Mouse (Mus musculus): Measurements from ENCODE around the gene Cltrn. TPM values are rescaled to one million over a fixed set of nuclear protein-coding genes. Genes with fewer than 3 reads are reported as not detected.

Gene Cltrn
- polyA plus RNA-seq, 1 experiment from 2014 or later = not detected

GRCm38 (mm10) chrX:164068968-164069367, 19.7 kb upstream of the Cltrn start:
- no peak overlapping the region for H3K27ac ChIP-seq (replicated peaks in 1 of 2; ENCODE audit: control insufficient read depth in 1 of 2, insufficient read depth in 1 of 2, low read depth in 2 of 2, low read length in 2 of 2)
- peaks cover 25% of the 10 kb centered on the region for H3K36me3 ChIP-seq (ENCODE audit: control insufficient read depth, insufficient read depth, low read length)
- H3K9ac ChIP-seq (ENCODE audit: low read length) = no peak overlapping the region
- H3K27me3 ChIP-seq (ENCODE audit: control insufficient read depth, insufficient read depth, low read length) = no peaks in the 10 kb centered on the region
- ATAC-seq (ENCODE audit: insufficient number of reproducible peaks, insufficient read depth, low FRiP score, low read depth) = no peak
- 75% methylated on average over 4 of the region's 4 CpGs for WGBS
- H3K4me1 ChIP-seq (ENCODE audit: control insufficient read depth in 2 of 2, insufficient read depth in 2 of 2, low read length in 2 of 2) = no peaks in the 10 kb centered on the region
- no peak overlapping the region for H3K4me3 ChIP-seq (ENCODE audit: control insufficient read depth in 1 of 2, insufficient read depth in 1 of 2, low read depth in 1 of 2, low read length in 2 of 2)
- no peaks in the 10 kb centered on the region for H3K9me3 ChIP-seq (ENCODE audit: control insufficient read depth, low read length)
- H3K4me2 ChIP-seq (ENCODE audit: low read length) = no peak overlapping the region

GRCm38 (mm10) chrX:164076040-164076775, 12.4 kb upstream of the Cltrn start, which contains the start of gene Siah1b:
TSS of gene Siah1b (minus strand) at chrX:164076493.
- WGBS = 27% methylated on average over 54 of the region's 54 CpGs
- Histone ChIP-seq H3K4me3 (ENCODE audit: control insufficient read depth in 1 of 2, insufficient read depth in 1 of 2, low read depth in 1 of 2, low read length in 2 of 2) (peak within 1 kb of the TSS; percentile 54 to 85), H3K36me3 (ENCODE audit: control insufficient read depth, insufficient read depth, low read length) (peaks cover 27% of the 10 kb centered on the region), H3K4me1 (ENCODE audit: control insufficient read depth in 2 of 2, insufficient read depth in 2 of 2, low read length in 2 of 2) (peaks cover 0 to 3% of the 10 kb centered on the region in 2 experiments; a peak in 1 of 4 replicates), H3K9me3 (ENCODE audit: control insufficient read depth, low read length) (no peaks in the 10 kb centered on the region), H3K9ac (ENCODE audit: low read length) (peak within 1 kb of the TSS; percentile 73), H3K27ac (replicated peaks in 1 of 2; ENCODE audit: control insufficient read depth in 1 of 2, insufficient read depth in 1 of 2, low read depth in 2 of 2, low read length in 2 of 2) (peak within 1 kb of the TSS; percentile 81 to 90), H3K27me3 (ENCODE audit: control insufficient read depth, insufficient read depth, low read length) (peaks cover 4% of the 10 kb centered on the region; the same call in 1 of the 2 replicates), H3K4me2 (ENCODE audit: low read length) (peak within 1 kb of the TSS; percentile 70)
- peak; percentile 98 for ATAC-seq (ENCODE audit: insufficient number of reproducible peaks, insufficient read depth, low FRiP score, low read depth)

GRCm38 (mm10) chrX:164082030-164082429, 6.6 kb upstream of the Cltrn start:
- no peak overlapping the region for H3K4me2 ChIP-seq (ENCODE audit: low read length)
- H3K27me3 ChIP-seq (ENCODE audit: control insufficient read depth, insufficient read depth, low read length) = peaks cover 4% of the 10 kb centered on the region; the same call in 1 of the 2 replicates
- ATAC-seq (ENCODE audit: insufficient number of reproducible peaks, insufficient read depth, low FRiP score, low read depth) = no peak
- no peaks in the 10 kb centered on the region for H3K4me1 ChIP-seq (ENCODE audit: control insufficient read depth in 2 of 2, insufficient read depth in 2 of 2, low read length in 2 of 2)
- no peak overlapping the region for H3K9ac ChIP-seq (ENCODE audit: low read length)
- H3K27ac ChIP-seq (replicated peaks in 1 of 2; ENCODE audit: control insufficient read depth in 1 of 2, insufficient read depth in 1 of 2, low read depth in 2 of 2, low read length in 2 of 2) = no peak overlapping the region
- H3K36me3 ChIP-seq (ENCODE audit: control insufficient read depth, insufficient read depth, low read length) = no peaks in the 10 kb centered on the region
- H3K4me3 ChIP-seq (ENCODE audit: control insufficient read depth in 1 of 2, insufficient read depth in 1 of 2, low read depth in 1 of 2, low read length in 2 of 2) = no peak overlapping the region
- no peaks in the 10 kb centered on the region for H3K9me3 ChIP-seq (ENCODE audit: control insufficient read depth, low read length)
- WGBS = 84% methylated on average over 9 of the region's 9 CpGs

GRCm38 (mm10) chrX:164089916-164090315, 1.3 kb downstream of the Cltrn start:
- Histone ChIP-seq H3K4me1 (ENCODE audit: control insufficient read depth in 2 of 2, insufficient read depth in 2 of 2, low read length in 2 of 2) (no peaks in the 10 kb centered on the region; a peak in 1 of 4 replicates), H3K27ac (replicated peaks in 1 of 2; ENCODE audit: control insufficient read depth in 1 of 2, insufficient read depth in 1 of 2, low read depth in 2 of 2, low read length in 2 of 2) (no peak overlapping the region), H3K36me3 (ENCODE audit: control insufficient read depth, insufficient read depth, low read length) (no peaks in the 10 kb centered on the region), H3K9me3 (ENCODE audit: control insufficient read depth, low read length) (no peaks in the 10 kb centered on the region), H3K9ac (ENCODE audit: low read length) (no peak overlapping the region), H3K4me2 (ENCODE audit: low read length) (no peak overlapping the region), H3K4me3 (ENCODE audit: control insufficient read depth in 1 of 2, insufficient read depth in 1 of 2, low read depth in 1 of 2, low read length in 2 of 2) (no peak overlapping the region), H3K27me3 (ENCODE audit: control insufficient read depth, insufficient read depth, low read length) (peaks cover 5% of the 10 kb centered on the region; the same call in 1 of the 2 replicates)
- WGBS = 77% methylated on average over 11 of the region's 11 CpGs
- ATAC-seq (ENCODE audit: insufficient number of reproducible peaks, insufficient read depth, low FRiP score, low read depth) = no peak

GRCm38 (mm10) chrX:164092300-164093169, 3.9 kb downstream of the Cltrn start:
- Histone ChIP-seq H3K4me3 (ENCODE audit: control insufficient read depth in 1 of 2, insufficient read depth in 1 of 2, low read depth in 1 of 2, low read length in 2 of 2) (no peak overlapping the region), H3K27me3 (ENCODE audit: control insufficient read depth, insufficient read depth, low read length) (peaks cover 5% of the 10 kb centered on the region; the same call in 1 of the 2 replicates), H3K9ac (ENCODE audit: low read length) (no peak overlapping the region), H3K36me3 (ENCODE audit: control insufficient read depth, insufficient read depth, low read length) (no peaks in the 10 kb centered on the region), H3K4me1 (ENCODE audit: control insufficient read depth in 2 of 2, insufficient read depth in 2 of 2, low read length in 2 of 2) (no peaks in the 10 kb centered on the region; a peak in 1 of 4 replicates), H3K9me3 (ENCODE audit: control insufficient read depth, low read length) (no peaks in the 10 kb centered on the region), H3K4me2 (ENCODE audit: low read length) (no peak overlapping the region), H3K27ac (replicated peaks in 1 of 2; ENCODE audit: control insufficient read depth in 1 of 2, insufficient read depth in 1 of 2, low read depth in 2 of 2, low read length in 2 of 2) (no peak overlapping the region)
- WGBS = 36% methylated on average over 7 of the region's 7 CpGs
- ATAC-seq (ENCODE audit: insufficient number of reproducible peaks, insufficient read depth, low FRiP score, low read depth) = no peak

- H3K4me2 ChIP-seq (ENCODE audit: low read length) = no peak overlapping the region
- H3K9me3 ChIP-seq (ENCODE audit: control insufficient read depth, low read length) = no peaks in the 10 kb centered on the region
- no peak overlapping the region for H3K9ac ChIP-seq (ENCODE audit: low read length)
- no peak overlapping the region for H3K27ac ChIP-seq (replicated peaks in 1 of 2; ENCODE audit: control insufficient read depth in 1 of 2, insufficient read depth in 1 of 2, low read depth in 2 of 2, low read length in 2 of 2)
- peaks cover 5% of the 10 kb centered on the region; the same call in 1 of the 2 replicates for H3K27me3 ChIP-seq (ENCODE audit: control insufficient read depth, insufficient read depth, low read length)
- H3K4me1 ChIP-seq (ENCODE audit: control insufficient read depth in 2 of 2, insufficient read depth in 2 of 2, low read length in 2 of 2) = no peaks in the 10 kb centered on the region; a peak in 1 of 4 replicates
- 68% methylated on average over 5 of the region's 5 CpGs for WGBS
- no peak for ATAC-seq (ENCODE audit: insufficient number of reproducible peaks, insufficient read depth, low FRiP score, low read depth)
- H3K36me3 ChIP-seq (ENCODE audit: control insufficient read depth, insufficient read depth, low read length) = no peaks in the 10 kb centered on the region
- no peak overlapping the region for H3K4me3 ChIP-seq (ENCODE audit: control insufficient read depth in 1 of 2, insufficient read depth in 1 of 2, low read depth in 1 of 2, low read length in 2 of 2)
These were observed 4.8 kb downstream of the Cltrn start for GRCm38 (mm10) chrX:164093435-164093834.

GRCm38 (mm10) chrX:164095838-164096237, 7.2 kb downstream of the Cltrn start:
- no peak overlapping the region for H3K4me3 ChIP-seq (ENCODE audit: control insufficient read depth in 1 of 2, insufficient read depth in 1 of 2, low read depth in 1 of 2, low read length in 2 of 2)
- H3K9ac ChIP-seq (ENCODE audit: low read length) = no peak overlapping the region
- no peaks in the 10 kb centered on the region for H3K36me3 ChIP-seq (ENCODE audit: control insufficient read depth, insufficient read depth, low read length)
- no peaks in the 10 kb centered on the region for H3K9me3 ChIP-seq (ENCODE audit: control insufficient read depth, low read length)
- no peak overlapping the region for H3K4me2 ChIP-seq (ENCODE audit: low read length)
- ATAC-seq (ENCODE audit: insufficient number of reproducible peaks, insufficient read depth, low FRiP score, low read depth) = no peak
- WGBS = 69% methylated on average over 2 of the region's 2 CpGs
- peaks cover 5% of the 10 kb centered on the region; the same call in 1 of the 2 replicates for H3K27me3 ChIP-seq (ENCODE audit: control insufficient read depth, insufficient read depth, low read length)
- H3K4me1 ChIP-seq (ENCODE audit: control insufficient read depth in 2 of 2, insufficient read depth in 2 of 2, low read length in 2 of 2) = no peaks in the 10 kb centered on the region; a peak in 1 of 4 replicates
- H3K27ac ChIP-seq (replicated peaks in 1 of 2; ENCODE audit: control insufficient read depth in 1 of 2, insufficient read depth in 1 of 2, low read depth in 2 of 2, low read length in 2 of 2) = no peak overlapping the region
